Mouse (Mus musculus): Measurements from ENCODE around the gene Ugt1a9. TPM values are rescaled to one million over a fixed set of nuclear protein-coding genes. Genes with fewer than 3 reads are reported as not detected.
"Not testable (repeated sequence)": the region's sequence is repeated elsewhere in the genome, so short reads cannot be mapped to it uniquely, and the experiment has no call there.

The Ugt1a9 gene
- polyA plus RNA-seq, 1 experiment = not detected

GRCm38 (mm10) chr1:88216551-88216950, 146.0 kb downstream of the Ugt1a9 start:
- Histone ChIP-seq H3K36me3 (ENCODE audit: control insufficient read depth) (no peaks in the 10 kb centered on the region), H3K4me1 (ENCODE audit: control insufficient read depth) (peaks cover 3% of the 10 kb centered on the region; the same call in 1 of the 2 replicates), H3K9me3 (ENCODE audit: control insufficient read depth, low read length) (peaks cover 21% of the 10 kb centered on the region), H3K27me3 (ENCODE audit: control insufficient read depth) (no peaks in the 10 kb centered on the region), H3K4me3 (replicated peaks) (no peak overlapping the region)
- no peak for TF ChIP-seq TAL1 (IDR thresholded peaks at IDR 0.05; ENCODE audit: low read length)
- no peak for TF ChIP-seq GATA1 (IDR thresholded peaks at IDR 0.05; ENCODE audit: low read length)

- Histone ChIP-seq H3K36me3 (ENCODE audit: control insufficient read depth) (no peaks in the 10 kb centered on the region), H3K27me3 (ENCODE audit: control insufficient read depth) (no peaks in the 10 kb centered on the region), H3K9me3 (ENCODE audit: control insufficient read depth, low read length) (peaks cover 16% of the 10 kb centered on the region)
Measured at GRCm38 (mm10) chr1:88217144-88217543, 146.5 kb downstream of the Ugt1a9 start.

GRCm38 (mm10) chr1:88217576-88217975, 147.0 kb downstream of the Ugt1a9 start:
- Histone ChIP-seq H3K4me3 (replicated peaks) (no peak overlapping the region), H3K36me3 (ENCODE audit: control insufficient read depth) (no peaks in the 10 kb centered on the region), H3K9me3 (ENCODE audit: control insufficient read depth, low read length) (peaks cover 16% of the 10 kb centered on the region), H3K27me3 (ENCODE audit: control insufficient read depth) (no peaks in the 10 kb centered on the region), H3K4me1 (ENCODE audit: control insufficient read depth) (peaks cover 3% of the 10 kb centered on the region; the same call in 1 of the 2 replicates)
- TF ChIP-seq GATA1 (IDR thresholded peaks at IDR 0.05; ENCODE audit: low read length) (no peak), TAL1 (IDR thresholded peaks at IDR 0.05; ENCODE audit: low read length) (no peak)

More at GRCm38 (mm10) chr1:88217144-88217543, 146.5 kb downstream of the Ugt1a9 start:
- peaks cover 3% of the 10 kb centered on the region; the same call in 1 of the 2 replicates for H3K4me1 ChIP-seq (ENCODE audit: control insufficient read depth)
- no peak overlapping the region for H3K4me3 ChIP-seq (replicated peaks)
- TF ChIP-seq GATA1 (IDR thresholded peaks at IDR 0.05; ENCODE audit: low read length) (no peak), TAL1 (IDR thresholded peaks at IDR 0.05; ENCODE audit: low read length) (no peak)

- H3K4me1 ChIP-seq (ENCODE audit: control insufficient read depth) = peaks cover 3% of the 10 kb centered on the region; the same call in 1 of the 2 replicates
- peaks cover 16% of the 10 kb centered on the region for H3K9me3 ChIP-seq (ENCODE audit: control insufficient read depth, low read length)
- no peaks in the 10 kb centered on the region for H3K36me3 ChIP-seq (ENCODE audit: control insufficient read depth)
- TF ChIP-seq TAL1 (IDR thresholded peaks at IDR 0.05; ENCODE audit: low read length) (no peak), GATA1 (IDR thresholded peaks at IDR 0.05; ENCODE audit: low read length) (no peak)
- H3K4me3 ChIP-seq (replicated peaks) = no peak overlapping the region
- H3K27me3 ChIP-seq (ENCODE audit: control insufficient read depth) = no peaks in the 10 kb centered on the region
Measured at GRCm38 (mm10) chr1:88218051-88218450, 147.5 kb downstream of the Ugt1a9 start.

GRCm38 (mm10) chr1:88218591-88218990, 148.0 kb downstream of the Ugt1a9 start:
- peaks cover 16% of the 10 kb centered on the region for H3K9me3 ChIP-seq (ENCODE audit: control insufficient read depth, low read length)
- H3K27me3 ChIP-seq (ENCODE audit: control insufficient read depth) = no peaks in the 10 kb centered on the region
- H3K4me3 ChIP-seq (replicated peaks) = no peak overlapping the region
- H3K4me1 ChIP-seq (ENCODE audit: control insufficient read depth) = peaks cover 3% of the 10 kb centered on the region; the same call in 1 of the 2 replicates
- TF ChIP-seq TAL1 (IDR thresholded peaks at IDR 0.05; ENCODE audit: low read length) (no peak), GATA1 (IDR thresholded peaks at IDR 0.05; ENCODE audit: low read length) (no peak)
- H3K36me3 ChIP-seq (ENCODE audit: control insufficient read depth) = no peaks in the 10 kb centered on the region

GRCm38 (mm10) chr1:88219054-88219453, 148.5 kb downstream of the Ugt1a9 start:
- TF ChIP-seq GATA1 (IDR thresholded peaks at IDR 0.05; ENCODE audit: low read length) = no peak
- TF ChIP-seq TAL1 (IDR thresholded peaks at IDR 0.05; ENCODE audit: low read length) = no peak
- H3K4me3 ChIP-seq (replicated peaks) = no peak overlapping the region
- H3K36me3 ChIP-seq (ENCODE audit: control insufficient read depth) = no peaks in the 10 kb centered on the region

GRCm38 (mm10) chr1:88220336-88220735, 149.7 kb downstream of the Ugt1a9 start:
- Histone ChIP-seq H3K9me3 (ENCODE audit: control insufficient read depth, low read length) (peaks cover 14% of the 10 kb centered on the region), H3K36me3 (ENCODE audit: control insufficient read depth) (no peaks in the 10 kb centered on the region), H3K27me3 (ENCODE audit: control insufficient read depth) (no peaks in the 10 kb centered on the region), H3K4me1 (ENCODE audit: control insufficient read depth) (no peaks in the 10 kb centered on the region), H3K4me3 (replicated peaks) (no peak overlapping the region)
- TF ChIP-seq GATA1 (IDR thresholded peaks at IDR 0.05; ENCODE audit: low read length) (no peak), TAL1 (IDR thresholded peaks at IDR 0.05; ENCODE audit: low read length) (no peak)

More at GRCm38 (mm10) chr1:88219054-88219453, 148.5 kb downstream of the Ugt1a9 start:
- Histone ChIP-seq H3K9me3 (ENCODE audit: control insufficient read depth, low read length) (peaks cover 14% of the 10 kb centered on the region), H3K27me3 (ENCODE audit: control insufficient read depth) (no peaks in the 10 kb centered on the region), H3K4me1 (ENCODE audit: control insufficient read depth) (no peaks in the 10 kb centered on the region)

- no peak for TF ChIP-seq TAL1 (IDR thresholded peaks at IDR 0.05; ENCODE audit: low read length)
- no peak for TF ChIP-seq GATA1 (IDR thresholded peaks at IDR 0.05; ENCODE audit: low read length)
- H3K27me3 ChIP-seq (ENCODE audit: control insufficient read depth) = no peaks in the 10 kb centered on the region
- H3K4me1 ChIP-seq (ENCODE audit: control insufficient read depth) = no peaks in the 10 kb centered on the region
- H3K36me3 ChIP-seq (ENCODE audit: control insufficient read depth) = no peaks in the 10 kb centered on the region
- H3K9me3 ChIP-seq (ENCODE audit: control insufficient read depth, low read length) = peaks cover 15% of the 10 kb centered on the region
- H3K4me3 ChIP-seq (replicated peaks) = no peak overlapping the region
Measured at GRCm38 (mm10) chr1:88222216-88222615, 151.6 kb downstream of the Ugt1a9 start.

GRCm38 (mm10) chr1:88223011-88223515, 152.5 kb downstream of the Ugt1a9 start:
- peaks cover 15% of the 10 kb centered on the region for H3K9me3 ChIP-seq (ENCODE audit: control insufficient read depth, low read length)
- H3K4me3 ChIP-seq (replicated peaks); H3K4me1 ChIP-seq (ENCODE audit: control insufficient read depth); H3K36me3 ChIP-seq (ENCODE audit: control insufficient read depth); H3K27me3 ChIP-seq (ENCODE audit: control insufficient read depth): not testable (repeated sequence)

GRCm38 (mm10) chr1:88223591-88223990, 153.0 kb downstream of the Ugt1a9 start:
- H3K27me3 ChIP-seq (ENCODE audit: control insufficient read depth) = no peaks in the 10 kb centered on the region
- TF ChIP-seq GATA1 (IDR thresholded peaks at IDR 0.05; ENCODE audit: low read length) (no peak), TAL1 (IDR thresholded peaks at IDR 0.05; ENCODE audit: low read length) (no peak)

More at GRCm38 (mm10) chr1:88223591-88223990, 153.0 kb downstream of the Ugt1a9 start:
- no peak overlapping the region for H3K4me3 ChIP-seq (replicated peaks)
- H3K9me3 ChIP-seq (ENCODE audit: control insufficient read depth, low read length) = peaks cover 18% of the 10 kb centered on the region
- H3K4me1 ChIP-seq (ENCODE audit: control insufficient read depth) = peaks cover 3% of the 10 kb centered on the region
- no peaks in the 10 kb centered on the region for H3K36me3 ChIP-seq (ENCODE audit: control insufficient read depth)

Data from erythroblast, embryonic 14.5 days (primary cell).